Mouse (Mus musculus) layer of hippocampus, postnatal 14 days (tissue): ENCODE results near the gene Lce3e. TPM values are rescaled to one million over a fixed set of nuclear protein-coding genes. Genes with fewer than 3 reads are reported as not detected.

ENCODE experiments used
- DNase-seq, 2 experiments: peaks; one replicate each; pipeline ENCODE4 v3.0.0; 2021 to 2022; ENCODE audit warnings: low spot score in 2 of 2, mixed read lengths in 1 of 2
- long read RNA-seq, 2 experiments: library from polyadenylated mRNA; stranded (forward); transcript quantifications; one replicate each; pipeline ENCODE4 v2.0.0; 2021
- total RNA-seq, 2 experiments: library from RNA; stranded (reverse); gene quantifications; 2 replicates each; pipeline ENCODE4 v1.2.3; 2021

Lce3e gene
- total RNA-seq: not detected
- long read RNA-seq, experiment 1: 0 reads
- long read RNA-seq, experiment 2: 0 reads

DNA sequence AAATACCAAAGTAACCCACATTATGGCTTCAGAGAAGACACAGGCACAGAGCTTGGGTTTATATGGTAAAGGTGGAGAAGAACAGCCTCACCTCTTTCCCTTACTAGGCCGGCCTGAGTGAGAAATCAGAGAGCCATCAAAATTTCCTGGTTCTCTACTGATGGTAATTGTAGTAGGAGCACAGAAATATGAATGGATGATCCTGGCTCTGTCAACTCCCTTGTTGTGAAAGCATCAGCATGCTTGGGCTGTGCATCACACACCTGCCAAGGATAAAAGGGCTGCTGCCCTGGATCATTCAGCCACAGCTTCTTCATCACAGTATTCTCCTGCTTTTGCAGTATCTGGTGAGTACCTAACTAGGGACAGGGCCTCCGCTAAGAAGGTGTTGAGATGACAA is at the start of gene Lce3e:
Gene Lce3e (plus strand): TSS at position 301 of the 400 bp plus-strand sequence.
- no peak for DNase-seq

DNA sequence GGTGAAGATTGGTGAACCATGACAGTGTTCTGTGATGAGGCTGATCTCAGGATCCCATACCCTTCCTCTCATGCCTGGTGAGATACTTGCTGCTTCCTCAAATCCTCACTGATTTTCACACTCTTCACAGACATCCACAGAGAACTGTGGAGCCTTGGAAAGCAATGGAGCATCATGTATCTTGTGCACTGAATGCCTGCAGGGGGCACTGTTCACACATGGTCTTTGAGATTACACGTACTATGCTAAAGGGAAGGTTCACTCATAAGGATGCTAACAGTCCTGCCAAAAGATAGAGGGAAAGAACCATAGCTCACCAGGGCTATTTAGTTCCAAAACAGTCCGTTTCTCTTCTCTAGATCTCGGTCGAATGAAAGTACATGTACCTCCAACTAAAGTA is 46.5 kb upstream of the Lce3e start:
- DNase-seq: peak; percentile 6 to 12

DNA sequence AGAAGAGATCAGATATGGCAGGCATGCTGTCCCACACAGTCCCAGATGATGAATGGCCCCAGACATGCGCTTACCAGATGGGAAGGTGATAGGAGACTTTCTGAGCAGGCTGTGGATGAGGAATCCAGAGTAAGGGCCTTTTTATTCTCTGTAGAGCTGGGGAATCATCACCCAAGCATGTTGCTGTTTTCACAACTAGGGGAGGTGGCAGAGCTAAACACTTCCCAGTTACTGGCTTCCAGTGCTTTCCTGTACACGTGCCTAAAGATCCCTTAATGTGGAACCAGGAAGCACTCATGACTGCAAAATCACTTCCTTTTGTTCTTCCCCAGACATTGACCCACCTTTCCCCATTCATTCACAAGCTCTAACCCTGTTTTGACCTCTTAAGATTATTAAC is 40.7 kb upstream of the Lce3e start, which contains the start of gene Lce3a:
Gene Lce3a (minus strand): TSS at position 101 of the 400 bp plus-strand sequence.
- DNase-seq: no peak

DNA sequence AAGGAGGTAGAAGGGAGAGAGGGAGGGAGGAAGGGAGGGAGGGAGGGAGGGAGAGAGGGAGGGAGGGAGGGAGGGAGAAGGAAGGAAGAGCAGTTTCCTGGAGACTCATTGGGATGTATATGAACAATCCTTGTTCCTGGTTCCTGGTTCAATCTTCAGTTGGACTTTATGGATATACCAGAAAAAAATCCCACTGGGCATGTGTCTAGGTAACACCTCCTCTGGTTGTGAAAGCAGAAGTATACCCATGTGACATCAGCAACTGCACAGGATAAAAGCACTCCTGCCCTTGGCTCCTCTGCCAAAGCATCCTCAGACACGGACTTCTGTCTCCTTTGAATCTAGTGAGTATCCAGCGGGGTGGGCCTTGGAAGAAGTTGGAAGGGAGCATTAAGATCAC is 34.2 kb upstream of the Lce3e start, which contains the start of gene Lce3b:
Gene Lce3b (plus strand): TSS at position 301 of the 400 bp plus-strand sequence.
- DNase-seq: no peak

DNA sequence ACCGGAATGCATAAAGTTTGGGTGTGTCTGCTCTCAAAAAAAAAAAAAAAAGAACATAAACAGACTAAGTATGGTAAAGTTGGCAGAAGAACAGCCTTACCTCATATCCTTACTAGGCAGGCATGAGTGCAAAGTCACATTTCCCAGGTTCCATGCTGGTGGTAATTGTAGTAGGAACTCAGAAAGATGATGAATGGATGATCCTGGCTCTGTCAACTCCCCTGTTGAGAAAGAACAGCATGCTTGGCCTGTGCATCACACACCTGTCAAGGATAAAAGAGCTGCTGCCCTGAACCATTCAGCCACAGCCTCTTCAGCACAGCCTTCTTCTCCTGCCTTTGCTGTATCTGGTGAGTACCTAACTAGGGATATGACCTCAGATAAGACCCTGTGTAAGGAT is 22.7 kb upstream of the Lce3e start, which contains the start of gene Lce3c:
Gene Lce3c (plus strand): TSS at position 301 of the 400 bp plus-strand sequence.
- DNase-seq: no peak

DNA sequence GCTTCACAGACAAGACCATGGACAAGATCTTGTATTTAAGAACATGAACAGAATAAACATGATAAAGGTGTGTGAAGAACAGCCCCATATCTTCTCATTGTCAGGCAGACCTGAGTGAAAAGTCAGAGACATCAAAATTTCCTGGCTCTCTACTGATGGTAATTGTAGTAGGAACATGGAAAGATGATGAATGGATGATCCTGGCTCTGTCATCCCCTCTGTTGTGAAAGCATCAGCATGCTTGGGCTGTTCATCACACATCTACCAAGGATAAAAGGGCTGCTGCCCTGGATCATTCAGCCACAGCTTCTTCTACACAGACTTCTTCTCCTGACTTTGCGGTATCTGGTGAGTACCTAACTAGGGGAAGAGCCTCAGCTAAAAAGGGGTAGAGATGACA is 9.8 kb upstream of the Lce3e start, which contains the start of gene Lce3d:
Gene Lce3d (plus strand): TSS at position 301 of the 400 bp plus-strand sequence.
- DNase-seq: no peak

DNA sequence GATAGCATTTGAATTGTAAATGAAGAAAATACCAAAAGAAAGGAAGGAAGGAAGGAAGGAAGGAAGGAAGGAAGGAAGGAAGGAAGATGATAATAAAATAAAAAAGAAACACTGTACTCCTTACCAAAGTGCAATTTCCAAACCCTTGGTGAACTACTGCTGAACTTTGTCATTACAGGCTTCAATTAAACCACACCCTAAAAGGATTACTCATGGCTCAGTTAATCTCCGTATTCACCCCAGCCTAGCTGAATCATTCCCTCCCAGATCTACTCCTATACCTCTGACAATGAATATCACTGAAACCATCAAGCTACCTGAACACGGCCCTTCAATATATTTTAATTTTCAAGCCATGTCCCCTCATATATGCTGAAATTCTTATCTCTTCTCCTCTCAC is 11.6 kb downstream of the Lce3e start:
- DNase-seq: no peak

DNA sequence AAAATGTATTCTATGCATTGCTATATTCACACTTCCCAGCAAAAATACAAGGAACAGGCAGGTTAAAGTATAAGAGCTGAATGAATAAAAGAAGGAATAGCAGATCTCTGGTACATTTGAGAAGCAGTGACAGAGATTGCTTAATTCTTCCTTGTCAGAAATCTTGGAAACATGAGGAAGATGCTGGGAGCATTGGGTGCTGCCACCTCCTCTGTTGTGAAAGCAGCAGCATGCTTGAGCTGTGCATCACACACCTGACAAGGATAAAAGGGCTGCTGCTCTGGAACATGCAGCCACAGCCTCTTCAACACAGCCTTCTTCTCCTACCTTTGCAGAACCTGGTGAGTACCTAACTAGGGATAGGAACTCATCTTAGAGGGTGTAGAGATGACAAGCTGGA is 25.1 kb downstream of the Lce3e start, which contains the start of gene Lce3f:
Gene Lce3f (plus strand): TSS at position 301 of the 400 bp plus-strand sequence.
- DNase-seq: no peak

DNA sequence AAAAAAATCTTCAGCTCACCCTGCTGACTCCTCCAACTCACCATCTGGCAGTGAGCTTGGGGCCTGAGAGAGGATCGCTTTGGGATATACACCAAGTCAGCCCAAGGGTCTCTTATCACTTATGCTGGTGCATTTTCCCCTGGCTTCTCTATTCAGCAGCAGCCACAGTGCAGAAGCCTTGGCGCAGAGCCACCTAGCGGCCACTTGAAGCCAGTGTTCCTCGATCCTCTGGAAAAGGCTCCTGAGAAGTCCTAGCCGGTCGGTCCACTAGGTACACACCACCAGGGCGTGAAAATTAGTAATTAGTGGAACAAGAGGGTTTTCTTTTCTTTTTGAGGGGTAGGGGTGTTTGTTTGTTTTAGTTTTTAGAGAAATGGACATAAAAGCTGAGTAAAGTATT is 31.8 kb downstream of the Lce3e start:
- peak; percentile 40 to 70 for DNase-seq

DNA sequence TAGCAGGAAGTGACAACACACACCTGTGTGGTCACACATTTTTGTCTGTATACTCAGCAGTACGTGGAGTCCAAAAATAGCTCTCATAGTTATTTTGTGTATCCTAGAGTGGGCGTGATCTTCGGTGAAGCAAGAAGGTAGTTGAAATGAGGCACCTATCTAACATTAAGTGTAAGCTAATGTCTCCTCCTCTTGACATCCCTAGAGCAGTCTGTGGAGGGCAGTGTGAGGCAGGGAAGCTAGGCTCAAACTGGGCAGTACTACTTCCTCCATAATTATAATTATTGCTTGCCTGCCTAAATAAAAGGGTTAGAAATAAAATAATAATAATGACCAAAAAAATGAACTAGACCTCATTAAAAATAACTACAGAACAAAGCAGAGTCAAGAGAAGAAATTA is 33.8 kb downstream of the Lce3e start:
- no peak for DNase-seq

DNA sequence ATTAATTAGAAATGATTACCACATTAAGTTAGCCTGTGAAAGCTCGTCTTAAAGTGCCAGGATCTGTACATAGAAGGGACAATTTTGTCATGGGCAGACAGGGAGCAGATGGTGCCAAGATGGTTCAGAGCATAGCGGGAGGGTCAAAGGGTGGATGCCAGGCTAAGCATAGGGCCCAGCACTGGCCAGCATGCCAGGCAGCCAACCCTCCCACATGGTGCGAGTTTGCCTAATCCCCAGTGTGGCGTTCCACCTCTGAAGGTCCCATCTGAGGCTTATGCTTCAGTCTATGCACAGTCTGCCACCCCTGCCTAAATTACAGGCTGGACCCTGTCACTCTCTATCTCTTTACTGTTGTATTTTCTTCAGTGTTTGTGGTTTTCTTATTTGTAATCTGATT is 36.0 kb downstream of the Lce3e start:
- DNase-seq: no peak

DNA sequence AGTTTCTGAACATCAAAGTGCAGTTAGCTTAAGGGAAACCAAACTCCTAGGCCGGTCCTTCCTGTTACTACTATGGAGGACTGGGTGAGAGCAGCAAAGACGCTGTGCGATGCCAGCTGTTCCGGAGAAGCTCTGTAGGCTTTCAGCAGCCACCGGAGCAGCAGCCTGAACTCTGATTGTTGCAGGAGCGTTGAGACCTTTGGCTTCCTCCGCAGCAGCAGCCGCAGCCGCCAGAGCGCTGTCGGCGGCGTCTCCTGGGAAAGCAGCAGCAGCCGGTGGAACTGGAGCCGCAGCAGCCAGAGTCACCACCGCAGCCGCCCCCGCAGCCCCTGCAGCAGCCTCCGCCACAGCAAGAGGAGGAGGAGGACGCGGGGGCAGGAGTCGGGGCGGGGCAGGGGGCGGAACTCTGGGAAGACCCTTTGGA is 47.5 kb downstream of the Lce3e start:
- peak; percentile 4 to 14 for DNase-seq

DNA sequence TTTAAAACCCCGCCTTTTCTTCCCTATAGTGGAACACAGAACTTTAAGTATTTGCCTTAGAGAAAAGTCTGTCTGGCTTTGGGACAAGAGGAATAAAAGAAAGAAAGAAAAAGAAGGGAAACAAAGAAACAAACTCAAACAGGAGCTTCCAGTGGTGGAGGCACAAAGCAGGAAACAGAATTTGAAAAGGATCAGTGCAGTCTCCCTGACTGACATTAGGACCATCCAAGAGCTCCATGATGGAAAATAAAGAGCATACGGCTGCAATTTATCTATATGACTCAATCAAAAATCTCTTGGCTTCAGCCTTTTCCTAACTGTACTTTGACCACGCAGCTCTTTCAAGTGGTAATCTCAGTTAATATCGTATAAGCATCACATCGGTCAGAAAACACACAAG is 48.0 kb downstream of the Lce3e start:
- DNase-seq: no peak

DNA sequence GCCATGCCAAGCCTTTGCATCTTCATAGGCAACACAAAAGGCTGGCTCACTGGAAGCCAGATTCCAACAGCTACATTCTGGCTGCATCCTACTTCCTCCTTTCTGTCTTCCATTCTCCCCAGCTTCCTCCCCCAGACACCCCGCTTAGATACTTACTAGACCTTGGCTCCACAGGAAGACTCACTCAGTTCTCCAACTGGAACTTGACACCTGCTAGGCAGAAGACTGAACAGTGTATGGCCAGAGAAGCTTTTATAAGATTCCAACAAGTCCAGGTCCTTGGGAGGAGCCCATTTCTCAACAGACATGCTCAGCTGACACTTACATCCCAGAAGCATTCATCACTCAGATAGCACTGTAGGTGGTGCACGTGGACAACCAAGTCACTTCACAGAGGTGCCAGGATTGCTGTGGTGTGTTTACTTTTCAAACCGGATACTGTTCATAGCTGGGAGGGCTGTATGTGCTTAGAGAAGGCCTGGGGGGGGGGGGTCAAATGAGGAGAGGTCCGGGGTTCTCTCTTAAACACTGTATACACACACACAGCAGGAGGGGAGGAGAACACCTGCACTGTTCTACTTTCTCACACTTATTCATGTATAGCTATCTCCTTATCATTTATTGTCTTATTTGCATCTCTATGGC is 48.7 kb downstream of the Lce3e start, which contains the start of gene Crct1:
Gene Crct1 (minus strand): TSS at position 228 of the 645 bp plus-strand sequence.
- DNase-seq: no peak

Other genes with a start within 250 kb of the Lce3e start
- not detected for gene Lce1f, start 246.7 kb upstream of the Lce3e start, total RNA-seq
- gene Gm38119, start 228.0 kb upstream of the Lce3e start, total RNA-seq: not detected
- gene Lce1g, start 214.7 kb upstream of the Lce3e start, total RNA-seq: not detected
- gene Lce1h, start 202.0 kb upstream of the Lce3e start, total RNA-seq: not detected
- not detected for gene Lce1i, start 188.2 kb upstream of the Lce3e start, total RNA-seq
- not detected for gene Lce1j, start 176.5 kb upstream of the Lce3e start, total RNA-seq
- gene Lce1k, start 159.2 kb upstream of the Lce3e start, total RNA-seq: not detected
- gene Kprp, start 139.8 kb upstream of the Lce3e start, total RNA-seq: not detected
- not detected for gene Lce1l, start 115.8 kb upstream of the Lce3e start, total RNA-seq
- gene 2310050C09Rik, start 96.8 kb upstream of the Lce3e start, total RNA-seq: not detected
- gene Lce3a, start 40.8 kb upstream of the Lce3e start, total RNA-seq: not detected
- gene Lce3b, start 34.1 kb upstream of the Lce3e start, total RNA-seq: not detected
- gene Lce3c, start 22.6 kb upstream of the Lce3e start, total RNA-seq: not detected
- gene Lce3d, start 9.7 kb upstream of the Lce3e start, total RNA-seq: not detected
- not detected for gene Lce3f, start 25.2 kb downstream of the Lce3e start, total RNA-seq
- gene Crct1, start 48.6 kb downstream of the Lce3e start, total RNA-seq: not detected
- gene Lce1m, start 52.0 kb downstream of the Lce3e start, total RNA-seq: not detected
- gene Gm4858, start 101.8 kb downstream of the Lce3e start, total RNA-seq: not detected
- gene Crnn, start 177.7 kb downstream of the Lce3e start, total RNA-seq: not detected
- gene Flg2, start 230.2 kb downstream of the Lce3e start, total RNA-seq: not detected